Mouse (Mus musculus) heart, adult 2 months (tissue): ENCODE results near the gene Heg1.

Source experiments
- CTCF ChIP-seq: fragments of 200-600 bp; IDR thresholded peaks from 2 replicates; pipeline ENCODE4 v1.8.1; 2022; ENCODE audit warnings: antibody characterized with exemption, mild to moderate bottlenecking, moderate library complexity
- EP300 ChIP-seq: fragments of 200-500 bp; IDR thresholded peaks from 2 replicates; pipeline ENCODE4 v1.6.1; 2011; ENCODE audit warnings: low read depth, low read length, control low read depth; ENCODE audit not compliant: insufficient read depth

GRCm38 (mm10) chr16:33666985-33667538 lies 17.1 kb upstream of the Heg1 start:
- TF ChIP-seq CTCF (no peak), EP300 (no peak)
